Mouse (Mus musculus): ENCODE results near the gene Cyb5d1. TPM values are rescaled to one million over a fixed set of nuclear protein-coding genes. Genes with fewer than 3 reads are reported as not detected.
A peak's percentile ranks its signal among the peaks of the same experiment; 100 is the strongest.

Gene Cyb5d1
- polyA plus RNA-seq, 1 experiment from 2014 or later, result 48.0 TPM

GRCm38 (mm10) chr11:69421131-69421977 lies 25.9 kb upstream of the Cyb5d1 start:
- 12% methylated on average over 25 of the region's 25 CpGs for WGBS
- Histone ChIP-seq H3K27ac (no peak overlapping the region), H3K36me3 (no peaks in the 10 kb centered on the region), H3K27me3 (peaks cover 33% of the 10 kb centered on the region), H3K9ac (peak overlapping the region; percentile 23; the same call in 1 of the 2 replicates), H3K4me3 (no peak overlapping the region; the same call in 1 of the 2 replicates), H3K4me2 (replicated peaks) (peak overlapping the region; percentile 99; the same call in 1 of the 2 replicates), H3K4me1 (peaks cover 49% of the 10 kb centered on the region), H3K9me3 (replicated peaks) (no peaks in the 10 kb centered on the region)
- no peak for ATAC-seq (ENCODE audit: low FRiP score)

GRCm38 (mm10) chr11:69420554-69421000 lies 25.1 kb upstream of the Cyb5d1 start:
- Histone ChIP-seq H3K27me3 (peaks cover 33% of the 10 kb centered on the region), H3K4me3 (peak overlapping the region; percentile 63), H3K9ac (no peak overlapping the region), H3K4me1 (peaks cover 49% of the 10 kb centered on the region), H3K36me3 (no peaks in the 10 kb centered on the region), H3K9me3 (replicated peaks) (no peaks in the 10 kb centered on the region), H3K27ac (no peak overlapping the region), H3K4me2 (replicated peaks) (peak overlapping the region; percentile 99)
- ATAC-seq (ENCODE audit: low FRiP score), result no peak
- WGBS, result 10% methylated on average over 10 of the region's 10 CpGs

- H3K27me3 ChIP-seq, result peaks cover 33% of the 10 kb centered on the region
- peak overlapping the region; percentile 99 for H3K27ac ChIP-seq
- peak overlapping the region; percentile 65 for H3K9ac ChIP-seq
- peak overlapping the region; percentile 99 for H3K4me2 ChIP-seq (replicated peaks)
- peak overlapping the region; percentile 63 for H3K4me3 ChIP-seq
- no peaks in the 10 kb centered on the region for H3K36me3 ChIP-seq
- under 1% methylated on average over 31 of the region's 31 CpGs for WGBS
- H3K9me3 ChIP-seq (replicated peaks), result no peaks in the 10 kb centered on the region
- H3K4me1 ChIP-seq, result peaks cover 51% of the 10 kb centered on the region
- ATAC-seq (ENCODE audit: low FRiP score), result no peak
Observed at GRCm38 (mm10) chr11:69419813-69420553, 24.6 kb upstream of the Cyb5d1 start.

DNA sequence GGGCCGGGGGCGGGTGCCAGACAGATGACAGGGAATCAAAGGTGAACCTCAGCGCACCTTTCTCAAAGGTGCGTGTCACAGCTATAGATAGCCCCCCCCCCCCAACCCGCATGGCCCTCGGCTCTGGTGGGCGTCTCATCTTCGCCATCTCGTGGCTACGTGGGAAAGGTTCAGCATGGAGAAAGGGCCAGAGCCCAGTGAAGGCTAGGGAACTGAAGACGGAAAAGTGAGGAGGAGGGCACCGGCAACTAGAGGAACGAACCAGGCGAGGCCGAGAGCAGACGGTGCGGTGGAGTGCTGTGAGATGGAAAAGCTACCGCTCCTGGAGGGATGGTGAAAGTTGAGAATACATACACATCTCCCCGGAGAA lies 24.0 kb upstream of the Cyb5d1 start:
- H3K9me3 ChIP-seq (replicated peaks), result no peaks in the 10 kb centered on the region
- H3K9ac ChIP-seq, result peak overlapping the region; percentile 65
- peaks cover 57% of the 10 kb centered on the region for H3K4me1 ChIP-seq
- peak overlapping the region; percentile 63 for H3K4me3 ChIP-seq
- under 1% methylated on average over 19 of the region's 19 CpGs for WGBS
- H3K36me3 ChIP-seq, result no peaks in the 10 kb centered on the region
- H3K27ac ChIP-seq, result peak overlapping the region; percentile 99
- peaks cover 33% of the 10 kb centered on the region for H3K27me3 ChIP-seq
- H3K4me2 ChIP-seq (replicated peaks), result peak overlapping the region; percentile 99
- no peak for ATAC-seq (ENCODE audit: low FRiP score)

DNA sequence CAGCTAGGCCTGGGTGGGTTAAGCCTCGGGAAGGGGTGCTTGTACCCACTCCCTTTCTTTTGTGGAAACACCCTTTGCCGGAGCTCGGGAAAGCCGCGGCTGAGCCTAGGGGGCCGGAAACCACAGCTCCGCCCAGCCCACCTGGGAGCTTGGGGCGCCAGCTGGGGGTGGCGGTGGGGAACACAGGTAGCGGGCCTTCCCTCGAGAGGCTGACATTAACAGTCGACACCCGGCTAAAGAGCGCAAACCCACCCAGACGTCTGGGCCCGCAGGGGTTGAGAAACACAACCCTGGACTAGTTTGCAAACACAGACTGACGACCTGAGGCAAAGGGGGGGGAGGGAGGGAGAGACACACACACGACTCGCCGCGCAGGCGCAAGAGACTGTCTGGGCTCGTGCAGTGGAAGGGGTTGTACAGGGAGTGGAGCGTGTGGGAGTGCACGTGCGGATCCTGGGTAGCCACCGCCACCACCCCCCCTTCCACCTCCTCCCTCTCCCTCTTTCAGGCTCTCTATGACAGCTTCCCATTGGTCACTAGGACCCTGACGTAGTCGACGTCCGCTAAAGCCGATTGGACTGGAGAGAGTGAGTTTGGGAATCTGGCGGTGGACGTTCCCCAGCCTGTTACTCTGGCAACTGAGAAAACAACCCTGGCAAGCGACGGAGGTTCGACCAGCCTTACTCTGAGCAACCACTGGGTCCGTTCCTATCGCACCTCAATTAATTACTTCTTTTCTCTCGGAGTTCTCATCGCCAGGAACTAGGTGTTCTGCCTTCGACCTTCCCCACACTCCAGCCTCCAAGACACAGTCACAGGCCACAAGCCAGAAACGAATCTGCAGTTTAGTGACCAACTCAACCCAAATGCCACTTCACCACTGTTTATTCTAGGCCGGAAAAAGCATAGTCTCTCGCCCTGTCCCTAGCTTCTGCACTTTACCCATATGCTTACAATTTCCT lies 23.3 kb upstream of the Cyb5d1 start:
- Histone ChIP-seq H3K9me3 (replicated peaks) (no peaks in the 10 kb centered on the region), H3K36me3 (no peaks in the 10 kb centered on the region), H3K4me1 (peaks cover 64% of the 10 kb centered on the region), H3K4me3 (peak overlapping the region; percentile 63), H3K9ac (peak overlapping the region; percentile 65), H3K4me2 (replicated peaks) (peak overlapping the region; percentile 99), H3K27ac (peak overlapping the region; percentile 99), H3K27me3 (peaks cover 33% of the 10 kb centered on the region)
- peak; percentile 90 for ATAC-seq (ENCODE audit: low FRiP score)
- WGBS, result under 1% methylated on average over 42 of the region's 45 CpGs

DNA sequence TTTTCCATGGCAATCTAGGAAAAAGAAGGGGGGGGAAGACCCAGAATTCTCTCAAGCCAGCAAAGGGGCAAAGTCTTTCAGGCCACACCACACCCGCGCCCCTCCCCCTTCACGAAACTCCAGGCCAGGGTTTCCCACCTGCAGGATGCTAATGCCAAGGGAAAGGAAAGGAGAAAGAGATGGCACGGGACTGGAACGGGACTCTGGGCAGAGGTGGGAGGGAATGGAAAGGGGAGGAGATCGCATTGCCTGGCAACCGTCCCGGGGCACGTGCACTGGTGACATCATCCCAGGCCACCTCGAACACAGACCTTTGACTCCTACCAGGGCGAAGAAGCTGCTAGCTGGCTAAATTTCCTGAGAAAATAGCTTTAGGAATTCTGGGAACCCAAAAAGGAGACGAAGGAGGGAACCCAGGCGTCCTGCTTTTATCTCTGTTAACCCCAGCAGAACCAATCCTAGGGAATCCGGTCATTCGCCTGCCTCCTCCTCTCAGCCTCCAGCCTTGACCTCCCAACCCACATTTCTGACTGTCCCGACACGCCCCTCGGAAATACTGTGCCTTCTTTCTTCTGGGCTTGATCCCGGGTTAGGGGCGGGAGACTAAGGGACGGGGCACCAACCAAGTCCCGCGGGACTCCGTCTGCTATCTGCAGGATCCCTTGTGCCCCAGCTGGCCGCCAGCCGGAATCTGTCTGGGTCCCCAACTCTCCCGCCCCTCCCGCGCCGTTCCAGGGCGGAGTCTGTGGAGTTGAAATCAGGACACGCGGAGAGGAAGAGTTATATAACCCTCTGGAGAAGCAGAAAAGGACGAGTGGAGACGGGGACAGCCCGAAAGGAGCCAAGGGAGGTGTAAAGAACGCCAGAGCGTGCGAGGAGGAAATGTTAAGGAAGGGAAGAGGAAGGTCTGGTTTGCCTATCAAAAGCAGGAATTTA lies 22.3 kb upstream of the Cyb5d1 start:
- H3K4me3 ChIP-seq, result peak overlapping the region; percentile 63
- H3K36me3 ChIP-seq, result peaks cover 4% of the 10 kb centered on the region; the same call in 1 of the 2 replicates
- no peaks in the 10 kb centered on the region for H3K9me3 ChIP-seq (replicated peaks)
- peak overlapping the region; percentile 99 for H3K27ac ChIP-seq
- H3K4me2 ChIP-seq (replicated peaks), result peak overlapping the region; percentile 99
- peak; percentile 26 for ATAC-seq (ENCODE audit: low FRiP score)
- H3K4me1 ChIP-seq, result peaks cover 74% of the 10 kb centered on the region
- under 1% methylated on average over 39 of the region's 39 CpGs for WGBS
- peaks cover 26% of the 10 kb centered on the region for H3K27me3 ChIP-seq
- H3K9ac ChIP-seq, result peak overlapping the region; percentile 95

DNA sequence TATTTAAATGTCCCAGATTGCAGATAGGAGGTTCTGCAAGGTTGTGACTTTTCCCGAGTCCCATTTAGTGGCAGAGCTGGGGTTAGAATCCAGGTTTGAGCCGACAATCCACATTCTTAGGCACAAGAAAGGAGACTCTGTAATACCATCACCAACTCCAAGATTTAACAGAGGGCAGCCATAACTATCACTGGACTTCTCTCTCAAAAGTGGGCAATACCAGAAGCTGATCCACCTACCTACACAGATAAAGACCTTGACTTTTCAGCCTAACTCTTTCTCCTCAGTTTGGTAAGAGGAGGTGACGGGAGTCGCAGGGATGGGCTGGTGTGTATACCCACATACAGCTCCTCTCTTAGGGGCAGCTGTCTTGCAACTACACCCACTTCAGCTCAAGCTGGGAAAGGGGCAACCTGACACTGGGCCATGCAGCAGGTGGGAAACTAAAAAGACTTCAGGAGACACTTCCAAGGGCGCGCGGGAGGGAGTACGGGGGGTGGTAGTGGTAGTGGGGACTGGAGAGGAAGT lies 21.6 kb upstream of the Cyb5d1 start:
- H3K4me1 ChIP-seq, result peaks cover 81% of the 10 kb centered on the region
- 6% methylated on average over 8 of the region's 8 CpGs for WGBS
- peak overlapping the region; percentile 99 for H3K27ac ChIP-seq
- H3K36me3 ChIP-seq, result peaks cover 7% of the 10 kb centered on the region; the same call in 1 of the 2 replicates
- H3K27me3 ChIP-seq, result peaks cover 18% of the 10 kb centered on the region
- H3K9me3 ChIP-seq (replicated peaks), result no peaks in the 10 kb centered on the region
- H3K9ac ChIP-seq, result peak overlapping the region; percentile 95
- peak overlapping the region; percentile 99 for H3K4me2 ChIP-seq (replicated peaks)
- H3K4me3 ChIP-seq, result peak overlapping the region; percentile 63
- ATAC-seq (ENCODE audit: low FRiP score), result no peak

GRCm38 (mm10) chr11:69416509-69416908 lies 21.1 kb upstream of the Cyb5d1 start:
- WGBS, result 0% methylated on average over 4 of the region's 4 CpGs

GRCm38 (mm10) chr11:69415668-69416451 lies 20.4 kb upstream of the Cyb5d1 start:
- Histone ChIP-seq H3K9me3 (replicated peaks) (no peaks in the 10 kb centered on the region), H3K36me3 (peaks cover 7% of the 10 kb centered on the region; the same call in 1 of the 2 replicates), H3K4me2 (replicated peaks) (peak overlapping the region; percentile 99), H3K27me3 (peaks cover 7% of the 10 kb centered on the region), H3K9ac (peak overlapping the region; percentile 95), H3K4me3 (peak overlapping the region; percentile 63), H3K27ac (peak overlapping the region; percentile 99), H3K4me1 (peaks cover 79% of the 10 kb centered on the region)
- ATAC-seq (ENCODE audit: low FRiP score), result no peak
- WGBS, result 2% methylated on average over 14 of the region's 25 CpGs

More at GRCm38 (mm10) chr11:69416509-69416908, 21.1 kb upstream of the Cyb5d1 start:
- Histone ChIP-seq H3K9ac (peak overlapping the region; percentile 95), H3K36me3 (peaks cover 7% of the 10 kb centered on the region; the same call in 1 of the 2 replicates), H3K4me1 (peaks cover 84% of the 10 kb centered on the region), H3K27ac (peak overlapping the region; percentile 99), H3K9me3 (replicated peaks) (no peaks in the 10 kb centered on the region), H3K4me3 (peak overlapping the region; percentile 63), H3K27me3 (peaks cover 14% of the 10 kb centered on the region), H3K4me2 (replicated peaks) (peak overlapping the region; percentile 99)
- ATAC-seq (ENCODE audit: low FRiP score), result no peak

DNA sequence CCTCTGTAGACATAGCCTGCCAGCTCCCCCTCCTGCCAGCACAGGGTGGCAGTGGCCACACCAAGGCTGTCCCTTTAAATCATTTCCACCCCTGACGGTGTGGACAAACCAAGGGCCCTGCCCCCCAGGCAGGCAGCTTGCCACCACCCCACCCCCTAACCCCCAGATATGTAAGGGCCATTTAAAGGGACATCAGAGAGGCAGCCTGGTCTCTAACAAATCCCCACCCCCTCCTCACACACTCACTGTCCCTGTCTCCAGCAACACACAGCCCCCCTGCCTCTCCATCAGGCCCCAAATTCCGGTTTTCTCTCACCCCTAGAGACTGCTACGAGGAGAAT lies 19.9 kb upstream of the Cyb5d1 start:
- peak overlapping the region; percentile 99 for H3K4me2 ChIP-seq (replicated peaks)
- H3K9ac ChIP-seq, result peak overlapping the region; percentile 95
- H3K9me3 ChIP-seq (replicated peaks), result no peaks in the 10 kb centered on the region
- ATAC-seq (ENCODE audit: low FRiP score), result peak; percentile 16; the same call in 1 of the 2 replicates
- peak overlapping the region; percentile 63 for H3K4me3 ChIP-seq
- H3K36me3 ChIP-seq, result peaks cover 7% of the 10 kb centered on the region; the same call in 1 of the 2 replicates
- 2% methylated on average over 3 of the region's 3 CpGs for WGBS
- H3K27me3 ChIP-seq, result peaks cover 2% of the 10 kb centered on the region; the same call in 1 of the 2 replicates
- peak overlapping the region; percentile 99 for H3K27ac ChIP-seq
- peaks cover 73% of the 10 kb centered on the region for H3K4me1 ChIP-seq

All from hindbrain, embryonic 12.5 days (tissue).